Mouse (Mus musculus): ENCODE results near the gene Snx32. TPM values are rescaled to one million over a fixed set of nuclear protein-coding genes. Genes with fewer than 3 reads are reported as not detected.
A peak's percentile ranks its signal among the peaks of the same experiment; 100 is the strongest.

The Snx32 gene
- polyA plus RNA-seq, 1 experiment from 2014 or later: 116 TPM

DNA sequence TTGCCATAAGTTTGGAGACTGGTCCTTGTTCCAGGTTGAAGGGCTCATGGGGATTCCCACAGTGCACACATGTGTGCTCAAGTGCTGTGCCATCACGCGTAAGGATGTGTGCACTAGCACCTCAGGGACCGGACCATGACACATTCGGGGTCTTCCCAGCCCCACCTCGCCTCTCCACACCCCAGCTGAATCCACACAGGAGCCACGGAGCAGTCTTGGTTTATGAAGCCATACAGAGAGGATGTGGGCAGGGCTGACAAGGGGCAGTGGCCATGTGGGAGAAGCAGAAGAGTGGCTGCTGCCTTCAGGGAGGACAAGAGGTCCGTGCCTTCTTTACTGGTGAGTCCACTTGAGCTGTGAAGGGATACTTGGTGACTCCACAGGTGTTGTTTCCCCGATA, 45.3 kb downstream of the Snx32 start:
- 95% methylated on average over 8 of the region's 8 CpGs for WGBS
- Histone ChIP-seq H3K27ac (ENCODE audit: low read length) (no peak overlapping the region), H3K27me3 (ENCODE audit: control insufficient read depth, insufficient read depth, low read depth, low read length) (no peaks in the 10 kb centered on the region), H3K4me2 (ENCODE audit: low read length) (no peak overlapping the region), H3K36me3 (ENCODE audit: control insufficient read depth, insufficient read depth, low read length) (peaks cover 16% of the 10 kb centered on the region), H3K4me3 (ENCODE audit: low read depth, low read length) (no peak overlapping the region), H3K4me1 (ENCODE audit: control insufficient read depth, insufficient read depth, low read length) (peaks cover 21% of the 10 kb centered on the region), H3K9ac (ENCODE audit: low read depth, low read length) (no peak overlapping the region), H3K9me3 (replicated peaks; ENCODE audit: control insufficient read depth, low read length, poor library complexity, severe bottlenecking) (no peaks in the 10 kb centered on the region)
- ATAC-seq: no peak

DNA sequence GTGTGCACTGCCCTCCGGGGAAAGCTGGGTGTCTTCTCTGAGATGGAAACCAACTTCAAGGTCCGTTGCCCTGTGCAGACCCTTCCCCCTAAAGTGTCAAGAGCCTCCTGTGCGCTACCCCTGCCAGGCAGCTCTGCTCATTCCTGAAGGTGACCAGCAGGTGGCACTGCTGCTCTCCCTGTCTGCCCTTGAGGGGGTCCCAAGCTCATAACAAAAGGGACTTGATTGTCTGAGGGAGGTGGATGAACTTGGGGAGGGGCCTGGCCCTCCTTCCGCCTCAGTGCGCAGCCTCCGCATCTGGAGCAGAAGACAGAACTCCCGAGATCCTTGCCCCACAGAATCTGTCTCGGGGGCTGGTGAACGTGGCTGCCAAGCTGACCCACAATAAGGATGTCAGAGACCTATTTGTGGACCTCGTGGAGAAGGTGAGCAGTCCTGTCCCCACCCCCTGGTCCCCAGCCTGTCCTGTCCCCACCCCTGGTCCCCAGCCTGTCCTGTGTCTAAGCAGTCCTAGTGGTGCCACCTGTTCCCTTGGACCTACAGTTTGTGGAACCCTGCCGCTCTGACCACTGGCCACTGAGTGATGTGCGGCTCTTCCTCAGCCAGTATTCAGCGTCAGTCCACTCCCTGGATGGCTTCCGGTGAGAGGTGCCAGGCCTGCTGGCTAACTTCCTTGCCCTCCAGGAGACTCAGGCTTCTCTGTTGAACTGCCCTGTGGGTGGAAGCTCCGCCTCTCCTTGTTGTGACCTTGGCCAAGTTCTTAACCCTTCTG, 46.4 kb downstream of the Snx32 start:
- no peaks in the 10 kb centered on the region for H3K27me3 ChIP-seq (ENCODE audit: control insufficient read depth, insufficient read depth, low read depth, low read length)

DNA sequence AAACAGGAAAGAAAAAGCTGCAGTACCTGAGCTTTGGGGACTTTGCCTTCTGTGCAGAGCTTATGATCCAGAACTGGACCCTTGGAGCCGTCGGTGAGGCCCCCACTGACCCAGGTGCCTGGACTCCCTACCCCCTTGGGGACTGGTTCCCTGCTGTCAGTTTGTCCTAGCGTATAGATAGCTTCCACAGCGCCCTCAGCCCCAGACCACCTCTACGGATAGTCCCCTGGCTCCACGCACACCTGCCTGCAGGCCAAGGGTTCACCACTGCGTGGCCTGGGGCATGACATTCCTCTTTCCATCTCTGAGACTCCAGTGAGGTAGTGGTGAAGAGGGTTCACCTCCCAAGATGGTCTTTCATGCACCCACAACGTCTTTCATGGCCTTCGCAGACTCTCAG, 47.1 kb downstream of the Snx32 start:
- no peaks in the 10 kb centered on the region for H3K27me3 ChIP-seq (ENCODE audit: control insufficient read depth, insufficient read depth, low read depth, low read length)
- H3K4me2 ChIP-seq (ENCODE audit: low read length): no peak overlapping the region
- H3K9ac ChIP-seq (ENCODE audit: low read depth, low read length): no peak overlapping the region
- 89% methylated on average over 9 of the region's 9 CpGs for WGBS
- H3K27ac ChIP-seq (ENCODE audit: low read length): no peak overlapping the region
- no peak overlapping the region for H3K4me3 ChIP-seq (ENCODE audit: low read depth, low read length)
- no peak for ATAC-seq
- H3K9me3 ChIP-seq (replicated peaks; ENCODE audit: control insufficient read depth, low read length, poor library complexity, severe bottlenecking): no peaks in the 10 kb centered on the region
- H3K4me1 ChIP-seq (ENCODE audit: control insufficient read depth, insufficient read depth, low read length): peaks cover 25% of the 10 kb centered on the region
- peaks cover 16% of the 10 kb centered on the region for H3K36me3 ChIP-seq (ENCODE audit: control insufficient read depth, insufficient read depth, low read length)

More for the DNA sequence above, 46.4 kb downstream of the Snx32 start:
- Histone ChIP-seq H3K9me3 (replicated peaks; ENCODE audit: control insufficient read depth, low read length, poor library complexity, severe bottlenecking) (no peaks in the 10 kb centered on the region), H3K9ac (ENCODE audit: low read depth, low read length) (peak overlapping the region; percentile 52), H3K27ac (ENCODE audit: low read length) (peak overlapping the region; percentile 39), H3K4me2 (ENCODE audit: low read length) (peak overlapping the region; percentile 49), H3K36me3 (ENCODE audit: control insufficient read depth, insufficient read depth, low read length) (peaks cover 16% of the 10 kb centered on the region), H3K4me1 (ENCODE audit: control insufficient read depth, insufficient read depth, low read length) (peaks cover 25% of the 10 kb centered on the region), H3K4me3 (ENCODE audit: low read depth, low read length) (peak overlapping the region; percentile 26)
- peak; percentile 43 for ATAC-seq
- WGBS: 34% methylated on average over 15 of the region's 15 CpGs

DNA sequence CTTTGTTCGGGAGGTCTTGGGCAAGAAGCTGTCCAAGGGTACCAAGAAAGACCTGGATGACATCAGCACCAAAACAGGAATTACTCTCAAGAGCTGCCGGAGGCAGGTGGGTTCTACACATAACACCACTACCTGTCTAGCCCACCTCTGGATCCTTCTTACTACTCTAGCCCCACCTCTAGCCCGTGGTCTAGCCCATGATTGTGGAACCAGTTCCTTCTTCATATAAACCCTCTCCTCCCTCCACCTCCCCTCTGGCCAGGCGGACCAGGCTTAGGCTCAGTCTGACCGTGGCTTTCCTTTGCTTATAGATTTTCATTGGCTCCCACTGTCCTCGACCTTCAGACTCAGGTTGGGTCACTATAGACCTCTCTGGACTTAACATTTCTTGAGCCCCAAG, 48.9 kb downstream of the Snx32 start:
- WGBS: 88% methylated on average over 6 of the region's 6 CpGs

DNA sequence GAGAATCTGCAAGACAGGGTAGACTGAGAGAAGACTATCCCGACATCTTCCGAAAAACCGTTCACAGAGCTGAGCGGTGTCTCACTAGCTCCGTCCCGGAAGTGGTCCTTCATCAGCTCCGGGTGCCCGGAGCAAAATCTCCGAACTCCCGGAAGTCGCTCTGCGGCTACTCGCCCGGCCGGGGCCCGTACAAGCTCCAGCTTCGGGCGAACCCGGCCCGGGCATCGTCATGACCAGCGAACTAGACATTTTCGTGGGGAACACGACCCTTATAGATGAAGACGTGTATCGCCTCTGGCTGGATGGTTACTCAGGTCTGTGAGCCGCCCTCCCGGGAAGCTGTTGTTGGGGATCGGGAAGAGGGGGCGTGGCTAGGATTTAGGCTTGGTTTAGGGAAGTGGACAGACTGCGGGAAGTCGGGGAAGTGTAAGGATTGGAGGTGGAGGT, 49.9 kb downstream of the Snx32 start, which contains the start of gene Fibp:
Gene Fibp (plus strand): TSS at position 151 of the 447 bp plus-strand sequence.
- WGBS: under 1% methylated on average over 32 of the region's 32 CpGs
- peak within 1 kb of the TSS; percentile 87 for H3K9ac ChIP-seq (ENCODE audit: low read depth, low read length)
- H3K9me3 ChIP-seq (replicated peaks; ENCODE audit: control insufficient read depth, low read length, poor library complexity, severe bottlenecking): no peaks in the 10 kb centered on the region
- peak; percentile 30 for ATAC-seq
- H3K4me1 ChIP-seq (ENCODE audit: control insufficient read depth, insufficient read depth, low read length): peaks cover 41% of the 10 kb centered on the region
- H3K4me3 ChIP-seq (ENCODE audit: low read depth, low read length): peak within 1 kb of the TSS; percentile 84
- peaks cover 11% of the 10 kb centered on the region for H3K36me3 ChIP-seq (ENCODE audit: control insufficient read depth, insufficient read depth, low read length)
- H3K4me2 ChIP-seq (ENCODE audit: low read length): peak within 1 kb of the TSS; percentile 98
- no peaks in the 10 kb centered on the region for H3K27me3 ChIP-seq (ENCODE audit: control insufficient read depth, insufficient read depth, low read depth, low read length)
- peak within 1 kb of the TSS; percentile 86 for H3K27ac ChIP-seq (ENCODE audit: low read length)

More for the DNA sequence above, 48.9 kb downstream of the Snx32 start:
- Histone ChIP-seq H3K9ac (ENCODE audit: low read depth, low read length) (peak overlapping the region; percentile 87), H3K4me2 (ENCODE audit: low read length) (peak overlapping the region; percentile 98), H3K4me3 (ENCODE audit: low read depth, low read length) (peak overlapping the region; percentile 84), H3K9me3 (replicated peaks; ENCODE audit: control insufficient read depth, low read length, poor library complexity, severe bottlenecking) (no peaks in the 10 kb centered on the region), H3K4me1 (ENCODE audit: control insufficient read depth, insufficient read depth, low read length) (peaks cover 32% of the 10 kb centered on the region), H3K36me3 (ENCODE audit: control insufficient read depth, insufficient read depth, low read length) (peaks cover 16% of the 10 kb centered on the region), H3K27me3 (ENCODE audit: control insufficient read depth, insufficient read depth, low read depth, low read length) (no peaks in the 10 kb centered on the region), H3K27ac (ENCODE audit: low read length) (no peak overlapping the region)
- ATAC-seq: no peak

DNA sequence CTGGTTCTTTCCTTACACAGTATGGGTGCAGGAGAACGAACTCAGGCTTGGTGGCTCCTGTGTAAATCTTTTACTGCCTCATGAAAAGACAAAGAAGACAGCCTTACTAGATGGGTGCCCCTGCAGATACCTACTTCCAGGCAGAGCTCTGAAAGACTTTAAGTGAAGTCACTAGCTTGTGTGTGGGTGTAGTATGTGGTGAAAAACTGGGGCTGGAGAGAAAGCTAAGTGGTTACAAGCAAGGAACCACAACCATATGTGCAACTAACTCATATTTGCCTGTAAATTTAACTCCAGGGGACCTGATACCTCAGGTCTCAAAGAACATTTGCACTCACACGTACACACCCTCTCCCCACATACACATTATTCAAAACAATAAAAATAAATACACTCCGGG, 50.4 kb downstream of the Snx32 start:
- Histone ChIP-seq H3K4me3 (ENCODE audit: low read depth, low read length) (peak overlapping the region; percentile 84), H3K9ac (ENCODE audit: low read depth, low read length) (peak overlapping the region; percentile 87), H3K27ac (ENCODE audit: low read length) (peak overlapping the region; percentile 86), H3K9me3 (replicated peaks; ENCODE audit: control insufficient read depth, low read length, poor library complexity, severe bottlenecking) (no peaks in the 10 kb centered on the region), H3K36me3 (ENCODE audit: control insufficient read depth, insufficient read depth, low read length) (peaks cover 5% of the 10 kb centered on the region; the same call in 1 of the 2 replicates), H3K27me3 (ENCODE audit: control insufficient read depth, insufficient read depth, low read depth, low read length) (no peaks in the 10 kb centered on the region), H3K4me1 (ENCODE audit: control insufficient read depth, insufficient read depth, low read length) (peaks cover 45% of the 10 kb centered on the region), H3K4me2 (ENCODE audit: low read length) (peak overlapping the region; percentile 98)
- 28% methylated on average over 3 of the region's 3 CpGs for WGBS
- ATAC-seq: no peak

DNA sequence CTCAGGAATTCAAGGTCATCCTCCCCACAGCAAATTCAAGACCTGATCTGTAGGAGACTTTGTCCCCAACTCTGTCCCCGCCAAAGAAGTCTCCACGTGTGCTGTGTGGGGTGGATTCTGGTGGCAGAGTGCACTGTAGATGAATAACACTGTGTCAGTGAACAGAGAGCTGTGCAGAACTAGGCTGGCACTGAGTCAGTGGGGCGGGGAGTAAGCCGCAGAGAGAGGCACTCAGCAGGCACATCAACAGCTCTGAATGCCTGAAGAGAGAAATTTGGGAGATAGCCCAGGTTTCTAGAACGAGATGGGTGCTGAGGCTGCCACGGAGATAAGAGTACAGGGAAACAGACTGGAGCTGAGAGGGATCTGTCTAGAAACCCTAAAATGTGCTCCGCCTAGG, 51.3 kb downstream of the Snx32 start:
- no peak overlapping the region for H3K4me3 ChIP-seq (ENCODE audit: low read depth, low read length)
- H3K27me3 ChIP-seq (ENCODE audit: control insufficient read depth, insufficient read depth, low read depth, low read length): no peaks in the 10 kb centered on the region
- no peak overlapping the region for H3K9ac ChIP-seq (ENCODE audit: low read depth, low read length)
- no peaks in the 10 kb centered on the region for H3K36me3 ChIP-seq (ENCODE audit: control insufficient read depth, insufficient read depth, low read length)
- H3K27ac ChIP-seq (ENCODE audit: low read length): no peak overlapping the region
- H3K4me1 ChIP-seq (ENCODE audit: control insufficient read depth, insufficient read depth, low read length): peaks cover 44% of the 10 kb centered on the region
- H3K4me2 ChIP-seq (ENCODE audit: low read length): no peak overlapping the region
- WGBS: 67% methylated on average over 7 of the region's 7 CpGs
- ATAC-seq: no peak
- no peaks in the 10 kb centered on the region for H3K9me3 ChIP-seq (replicated peaks; ENCODE audit: control insufficient read depth, low read length, poor library complexity, severe bottlenecking)

DNA sequence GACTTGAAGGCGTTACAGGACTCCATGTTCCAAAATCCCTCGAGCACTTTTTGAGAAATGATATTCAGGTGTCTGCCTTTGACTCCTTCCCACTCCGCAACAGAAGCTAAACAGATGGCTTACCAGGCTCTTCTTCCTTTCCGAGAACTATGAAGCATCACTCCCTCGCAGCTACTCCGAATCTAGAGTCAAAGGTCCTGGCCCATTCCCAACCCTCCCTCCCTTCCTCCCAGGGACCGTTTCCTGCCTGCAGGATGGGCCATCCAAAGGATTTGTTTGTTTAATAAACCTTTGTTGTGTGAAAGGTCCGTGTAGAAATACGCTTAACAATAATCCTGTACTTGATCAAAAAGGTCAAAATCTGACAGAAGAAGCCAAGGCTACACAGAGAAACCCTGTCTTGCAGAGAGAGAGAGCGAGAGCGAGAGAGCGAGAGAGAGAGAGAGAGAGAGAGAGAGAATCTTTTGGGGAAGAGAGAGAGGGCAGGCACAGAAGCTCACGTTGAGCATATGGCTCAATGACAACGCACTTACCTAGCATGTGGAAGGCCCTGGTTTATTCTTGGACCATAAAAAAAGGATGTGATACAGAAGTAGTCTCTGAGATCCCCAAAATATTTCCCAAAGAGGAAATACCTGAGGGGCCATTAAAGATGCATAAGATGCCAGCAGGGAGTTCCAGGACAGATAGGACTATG, 52.4 kb downstream of the Snx32 start, which contains the start of gene Ccdc85b:
Gene Ccdc85b (minus strand): TSS at position 149 of the 697 bp plus-strand sequence.
- Histone ChIP-seq H3K4me3 (ENCODE audit: low read depth, low read length) (peak within 1 kb of the TSS; percentile 82), H3K27ac (ENCODE audit: low read length) (peak within 1 kb of the TSS; percentile 98), H3K36me3 (ENCODE audit: control insufficient read depth, insufficient read depth, low read length) (no peaks in the 10 kb centered on the region), H3K27me3 (ENCODE audit: control insufficient read depth, insufficient read depth, low read depth, low read length) (no peaks in the 10 kb centered on the region), H3K4me1 (ENCODE audit: control insufficient read depth, insufficient read depth, low read length) (peaks cover 39% of the 10 kb centered on the region), H3K9me3 (replicated peaks; ENCODE audit: control insufficient read depth, low read length, poor library complexity, severe bottlenecking) (no peaks in the 10 kb centered on the region), H3K4me2 (ENCODE audit: low read length) (peak within 1 kb of the TSS; percentile 98), H3K9ac (ENCODE audit: low read depth, low read length) (peak within 1 kb of the TSS; percentile 95)
- no peak; the same call in 1 of the 2 replicates for ATAC-seq
- WGBS: 18% methylated on average over 14 of the region's 14 CpGs
